Mouse (Mus musculus) layer of hippocampus, adult 8-10 months (tissue): ENCODE results near the gene Nprl3. TPM values are rescaled to one million over a fixed set of nuclear protein-coding genes. Genes with fewer than 3 reads are reported as not detected.
"Not testable (repeated sequence)": the region's sequence is repeated elsewhere in the genome, so short reads cannot be mapped to it uniquely, and the experiment has no call there.

ENCODE experiments used
- DNase-seq, 2 experiments: peaks; one replicate each; pipeline ENCODE4 v3.0.0; 2022; ENCODE audit warnings: low spot score in 2 of 2
- total RNA-seq, 4 experiments: library from RNA; stranded (reverse); gene quantifications; 2 replicates each; pipeline ENCODE4 v1.2.4; 2022

Gene Nprl3
- total RNA-seq, 4 experiments from 2014 or later, result 58.1 to 80.0 (median 63.5) TPM

GRCm38 (mm10) chr11:32225222-32226104 lies 42.0 kb downstream of the Nprl3 start:
- DNase-seq, result no peak

GRCm38 (mm10) chr11:32224468-32225139 lies 42.9 kb downstream of the Nprl3 start:
- DNase-seq, result no peak

- DNase-seq, result no peak
These were observed 44.1 kb downstream of the Nprl3 start for GRCm38 (mm10) chr11:32223297-32223967.

- DNase-seq, result no peak
These were observed 44.8 kb downstream of the Nprl3 start for GRCm38 (mm10) chr11:32222570-32223194.

- DNase-seq, result no peak
These were observed 45.5 kb downstream of the Nprl3 start, which contains the start of gene Rhbdf1 for GRCm38 (mm10) chr11:32221951-32222409. Rhbdf1 (minus strand) TSS chr11:32222300.

GRCm38 (mm10) chr11:32221225-32221950 lies 46.1 kb downstream of the Nprl3 start:
- DNase-seq, result no peak

- DNase-seq, result no peak
These were observed 46.8 kb downstream of the Nprl3 start for GRCm38 (mm10) chr11:32220607-32221224.

- DNase-seq, result peak in 1 of 2 experiments; percentile 62
These were observed 48.2 kb downstream of the Nprl3 start for GRCm38 (mm10) chr11:32219287-32219686.

- DNase-seq, result no peak
These were observed 48.9 kb downstream of the Nprl3 start for GRCm38 (mm10) chr11:32218501-32219050.

- peak in 1 of 2 experiments; percentile 77 for DNase-seq
These were observed 50.7 kb downstream of the Nprl3 start for GRCm38 (mm10) chr11:32216851-32217250.

GRCm38 (mm10) chr11:32215372-32216162 lies 51.9 kb downstream of the Nprl3 start:
- no peak for DNase-seq

GRCm38 (mm10) chr11:32210623-32211022 lies 56.9 kb downstream of the Nprl3 start:
- DNase-seq, result no peak

- peak; percentile 96 to 97 for DNase-seq
These were observed 62.2 kb downstream of the Nprl3 start, which contains the start of gene Snrnp25 for GRCm38 (mm10) chr11:32205058-32205873. Snrnp25 (plus strand) TSS chr11:32205415.

- no peak for DNase-seq
These were observed 65.4 kb downstream of the Nprl3 start for GRCm38 (mm10) chr11:32201922-32202685.

GRCm38 (mm10) chr11:32200992-32201391 lies 66.5 kb downstream of the Nprl3 start:
- not testable (repeated sequence) for DNase-seq

GRCm38 (mm10) chr11:32200075-32200601 lies 67.4 kb downstream of the Nprl3 start, which contains the start of gene Il9r:
Il9r (minus strand) TSS chr11:32200279.
- DNase-seq, result no peak

- no peak for DNase-seq
These were observed 68.3 kb downstream of the Nprl3 start for GRCm38 (mm10) chr11:32199230-32199629.
